Mouse (Mus musculus) kidney, embryonic 14.5 days (tissue): Measurements from ENCODE around the gene Ubiad1. TPM values are rescaled to one million over a fixed set of nuclear protein-coding genes. Genes with fewer than 3 reads are reported as not detected.

Experiments
- ATAC-seq: fragments of 200-750 bp; cut with Nextera tagmentation; 2 replicates; pipeline ENCODE4 v1.8.0; 2017; ENCODE audit warnings: moderate number of reproducible peaks, mild to moderate bottlenecking, moderate TSS enrichment, moderate library complexity; ENCODE audit not compliant: low FRiP score, low TSS enrichment
- H3K27ac ChIP-seq: fragments of 300-500 bp; sonication (generic); 2 replicates; pipeline ENCODE4 v1.5.1; 2014; ENCODE audit warnings: low read depth, mild to moderate bottlenecking, low read length, moderate library complexity, mixed read lengths
- H3K27me3 ChIP-seq: fragments of 300-500 bp; sonication (generic); 2 replicates; pipeline ENCODE4 v1.6.1; 2014; ENCODE audit warnings: mild to moderate bottlenecking, low read length; ENCODE audit not compliant: control insufficient read depth, insufficient read depth
- H3K36me3 ChIP-seq: fragments of 300-500 bp; sonication (generic); 2 replicates; pipeline ENCODE4 v1.6.1; 2014; ENCODE audit warnings: low read length, mixed read lengths; ENCODE audit not compliant: control insufficient read depth, insufficient read depth
- H3K4me1 ChIP-seq: fragments of 300-500 bp; sonication (generic); 2 replicates; pipeline ENCODE4 v1.6.1; 2014; ENCODE audit warnings: low read length, mixed read lengths; ENCODE audit not compliant: control insufficient read depth, insufficient read depth
- H3K4me2 ChIP-seq: fragments of 300-500 bp; sonication (generic); replicated peaks from 2 replicates; pipeline ENCODE4 v1.6.1; 2014; ENCODE audit warnings: low read depth, mild to moderate bottlenecking, low read length
- H3K4me3 ChIP-seq: fragments of 300-500 bp; sonication (generic); 2 replicates; pipeline ENCODE4 v1.5.1; 2014; ENCODE audit warnings: mild to moderate bottlenecking, low read length
- H3K9ac ChIP-seq: fragments of 300-500 bp; sonication (generic); 2 replicates; pipeline ENCODE4 v1.6.1; 2014; ENCODE audit warnings: low read depth, mild to moderate bottlenecking, low read length, moderate library complexity
- H3K9me3 ChIP-seq: fragments of 300-500 bp; sonication (generic); 2 replicates; pipeline ENCODE4 v1.6.1; 2016; ENCODE audit warnings: low read length; ENCODE audit not compliant: control insufficient read depth
- WGBS: fragments of 180-500 bp; shearing (Covaris S2); extraction: QIAGEN DNeasy Blood & Tissue Kit; methylation state at CpG from one replicate; pipeline ENCODE4 v1.1.7; 2014; 5-methylcytosine and 5-hydroxymethylcytosine counted together
- polyA plus RNA-seq: library from polyadenylated mRNA; unstranded; fragments of >200 nt; fragmentation: Nextera tagmentation; extraction: Ambion mirVana; gene quantifications from 2 replicates; pipeline ENCODE4 v1.2.1, GENCODE M21; 2014

Ubiad1 gene
- polyA plus RNA-seq, 1 experiment from 2014 or later: 18.6 TPM

DNA sequence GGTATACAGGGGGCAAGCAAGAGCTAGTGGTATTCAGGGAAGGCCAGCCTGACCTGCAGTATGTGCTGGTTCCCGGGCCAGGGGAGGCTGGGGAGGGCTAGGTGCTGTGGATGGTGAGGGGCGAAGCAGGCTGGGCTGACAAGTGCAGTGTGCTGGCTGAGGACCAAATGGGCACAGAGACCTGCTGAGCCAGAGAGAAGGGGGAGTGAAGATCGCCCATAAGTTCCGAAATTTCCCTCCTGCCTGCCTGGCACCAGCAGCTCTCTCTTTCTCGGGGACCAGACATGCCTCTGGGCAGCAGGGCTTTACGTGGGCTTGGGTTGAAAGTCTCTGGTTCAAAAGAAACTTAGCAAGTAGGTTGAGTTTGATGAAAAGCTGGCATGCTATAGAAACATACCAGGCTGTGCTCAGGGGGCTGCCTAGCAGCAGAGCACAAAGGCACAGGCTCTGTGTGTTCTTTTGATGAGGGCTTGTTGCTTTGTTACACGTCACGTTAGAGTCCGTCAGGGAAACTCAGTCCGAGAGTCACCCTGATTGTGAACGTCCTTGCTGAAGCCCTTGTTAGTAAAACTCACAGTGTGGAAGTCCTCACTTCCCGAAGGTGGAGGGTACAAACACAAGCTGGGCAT lies 16.2 kb upstream of the Ubiad1 start:
- Histone ChIP-seq H3K4me1 (no peaks in the 10 kb centered on the region), H3K9me3 (no peaks in the 10 kb centered on the region), H3K4me3 (no peak overlapping the region), H3K4me2 (no peak overlapping the region), H3K27ac (no peak overlapping the region), H3K9ac (no peak overlapping the region), H3K36me3 (peaks cover 89% of the 10 kb centered on the region), H3K27me3 (no peaks in the 10 kb centered on the region)
- 93% methylated on average over 12 of the region's 12 CpGs for WGBS
- ATAC-seq: no peak

DNA sequence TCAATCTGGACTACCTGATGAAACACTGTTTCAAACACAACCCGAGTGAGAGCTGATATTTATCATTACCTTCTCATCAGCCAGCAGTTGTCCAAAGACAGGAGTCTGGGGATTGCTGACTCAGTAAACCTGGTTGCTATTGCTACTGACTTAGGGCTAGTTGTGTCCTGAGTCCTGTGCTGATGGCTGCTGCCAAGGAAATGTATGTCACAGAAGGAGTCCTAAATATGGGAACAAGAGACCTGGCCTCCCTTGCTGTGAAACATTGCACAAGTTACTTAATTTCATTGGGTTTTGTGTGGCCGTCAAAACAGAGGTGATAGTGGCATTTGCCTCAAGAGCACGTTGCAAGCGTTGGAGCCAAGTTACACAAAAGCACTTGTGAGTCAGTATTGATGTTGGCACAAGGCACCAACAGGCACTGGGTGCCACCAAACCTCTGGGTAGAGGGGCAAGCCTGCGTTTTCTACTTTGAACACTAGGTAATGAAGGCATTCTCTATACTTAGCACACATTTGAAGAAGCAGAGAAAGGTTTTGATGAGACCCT lies 11.0 kb upstream of the Ubiad1 start:
- peaks cover 75% of the 10 kb centered on the region for H3K36me3 ChIP-seq
- ATAC-seq: no peak
- H3K9me3 ChIP-seq: no peaks in the 10 kb centered on the region
- H3K9ac ChIP-seq: no peak overlapping the region
- H3K4me1 ChIP-seq: no peaks in the 10 kb centered on the region
- no peak overlapping the region for H3K4me3 ChIP-seq
- H3K4me2 ChIP-seq: no peak overlapping the region
- H3K27ac ChIP-seq: no peak overlapping the region
- H3K27me3 ChIP-seq: no peaks in the 10 kb centered on the region
- 93% methylated on average over 5 of the region's 5 CpGs for WGBS

DNA sequence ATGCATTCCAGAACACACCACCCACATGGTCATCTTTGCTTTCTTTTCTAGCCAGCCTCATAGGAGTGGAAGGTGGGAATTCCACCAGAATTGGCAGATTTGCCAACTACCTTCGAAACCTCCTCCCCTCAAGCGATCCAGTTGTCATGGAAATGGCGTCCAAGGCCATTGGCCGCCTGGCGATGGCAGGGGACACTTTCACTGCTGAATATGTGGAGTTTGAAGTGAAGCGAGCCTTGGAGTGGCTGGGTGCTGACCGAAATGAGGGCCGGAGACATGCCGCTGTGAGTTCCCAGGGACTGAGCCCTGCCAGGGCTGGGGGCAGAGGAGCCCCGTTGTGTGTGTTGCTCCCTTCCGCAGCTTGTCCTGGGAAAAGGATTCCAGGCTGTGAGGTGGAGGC lies 9.1 kb upstream of the Ubiad1 start:
- no peaks in the 10 kb centered on the region for H3K9me3 ChIP-seq
- no peak overlapping the region for H3K27ac ChIP-seq
- H3K4me2 ChIP-seq: no peak overlapping the region
- H3K4me1 ChIP-seq: peaks cover 10% of the 10 kb centered on the region
- H3K27me3 ChIP-seq: no peaks in the 10 kb centered on the region
- H3K36me3 ChIP-seq: peaks cover 59% of the 10 kb centered on the region
- no peak overlapping the region for H3K4me3 ChIP-seq
- H3K9ac ChIP-seq: no peak overlapping the region
- 91% methylated on average over 11 of the region's 11 CpGs for WGBS
- no peak for ATAC-seq

DNA sequence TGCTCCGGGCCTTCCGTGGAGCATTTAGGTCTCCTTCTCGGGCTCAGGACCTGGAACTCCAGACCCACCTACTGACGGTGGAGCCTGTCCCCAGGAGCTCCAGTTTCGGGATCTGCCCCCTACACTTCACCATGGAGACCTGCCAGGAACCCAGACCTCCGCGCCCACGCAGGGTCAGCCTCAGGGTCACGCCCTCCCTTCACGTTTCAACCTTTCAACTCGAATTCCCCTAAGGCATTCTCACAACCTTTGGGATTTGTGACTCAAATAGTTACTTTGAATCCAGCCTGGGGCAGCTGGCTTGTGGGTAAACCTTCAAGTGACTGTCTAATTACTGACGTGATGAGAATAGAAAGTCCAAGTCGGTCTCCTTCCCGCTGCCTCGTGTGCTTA lies 4.3 kb upstream of the Ubiad1 start:
- Histone ChIP-seq H3K4me3 (peak overlapping the region; percentile 94), H3K27ac (peak overlapping the region; percentile 48; the same call in 1 of the 2 replicates), H3K27me3 (no peaks in the 10 kb centered on the region), H3K4me1 (peaks cover 14% of the 10 kb centered on the region), H3K9me3 (no peaks in the 10 kb centered on the region), H3K9ac (peak overlapping the region; percentile 87), H3K36me3 (peaks cover 17% of the 10 kb centered on the region), H3K4me2 (peak overlapping the region; percentile 66)
- WGBS: 0% methylated on average over 15 of the region's 15 CpGs
- ATAC-seq: no peak

DNA sequence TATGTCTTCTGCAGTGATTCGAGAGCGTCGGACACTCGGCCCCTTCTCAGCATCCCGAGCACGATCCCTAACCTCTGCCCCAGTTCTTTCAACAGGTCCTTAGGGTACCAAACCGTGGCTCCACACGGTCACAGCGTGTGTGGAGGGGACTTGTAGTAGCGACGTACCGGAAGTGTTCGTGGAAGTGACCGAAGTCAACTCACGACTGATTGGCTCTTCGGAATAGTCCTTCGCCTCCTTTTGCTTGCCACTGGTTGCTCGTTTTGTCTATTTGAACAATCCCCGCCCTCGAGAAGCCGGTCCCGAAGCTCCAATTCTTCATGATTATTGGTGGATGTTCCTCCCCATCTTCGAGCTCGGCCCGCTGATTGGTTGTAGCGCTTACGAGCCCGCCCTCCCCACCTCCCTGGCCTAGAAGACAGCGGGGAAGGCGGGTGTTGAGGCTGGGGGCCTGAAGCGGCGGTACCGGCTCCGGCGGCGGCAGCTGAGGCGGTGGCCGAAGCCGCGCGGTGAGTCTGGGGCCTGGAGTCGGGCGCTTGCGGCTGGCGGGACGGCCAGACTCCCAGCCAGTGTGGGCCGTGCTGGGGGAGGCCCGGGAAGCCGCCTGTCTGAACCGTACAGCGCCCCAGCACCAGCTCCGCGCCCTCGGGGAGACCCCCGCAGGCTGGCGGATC lies 3.7 kb upstream of the Ubiad1 start, which contains the start of gene Mtor:
Mtor (plus strand) TSS at position 433 of the 674 bp plus-strand sequence.
- ATAC-seq: peak; percentile 96
- Histone ChIP-seq H3K27ac (peak within 1 kb of the TSS; percentile 48; the same call in 1 of the 2 replicates), H3K4me3 (peak within 1 kb of the TSS; percentile 94), H3K27me3 (no peaks in the 10 kb centered on the region), H3K9me3 (no peaks in the 10 kb centered on the region), H3K4me2 (peak within 1 kb of the TSS; percentile 66), H3K36me3 (peaks cover 13% of the 10 kb centered on the region), H3K9ac (peak within 1 kb of the TSS; percentile 87), H3K4me1 (peaks cover 20% of the 10 kb centered on the region)
- WGBS: under 1% methylated on average over 54 of the region's 56 CpGs

DNA sequence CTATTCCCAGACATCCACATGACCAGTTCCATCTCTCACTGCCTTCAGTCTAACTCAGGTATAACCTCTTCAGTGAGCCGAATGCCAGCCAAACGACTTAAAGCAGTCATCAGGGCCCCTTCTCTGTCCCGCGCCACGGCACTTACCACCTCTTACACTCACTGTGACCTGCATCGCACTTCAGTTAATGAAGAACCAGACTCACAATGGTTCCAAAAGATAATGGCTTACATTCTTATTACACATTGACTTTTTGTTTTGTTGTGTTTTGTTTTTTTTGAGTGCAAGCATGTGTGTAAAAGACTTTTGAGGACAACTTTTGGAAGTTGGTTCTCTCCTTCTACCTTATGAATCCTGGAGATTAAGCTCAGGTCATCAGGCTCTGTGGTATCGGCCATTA lies 2.0 kb downstream of the Ubiad1 start:
- Histone ChIP-seq H3K9me3 (no peaks in the 10 kb centered on the region), H3K4me2 (no peak overlapping the region; the same call in 1 of the 2 replicates), H3K4me1 (peaks cover 9% of the 10 kb centered on the region; the same call in 1 of the 2 replicates), H3K27ac (no peak overlapping the region), H3K36me3 (0 out of 2 replicates have a peak, but pooled peaks cover 4% of the 10 kb centered on the region), H3K27me3 (no peaks in the 10 kb centered on the region), H3K4me3 (no peak overlapping the region), H3K9ac (no peak overlapping the region)
- ATAC-seq: no peak
- 92% methylated on average over 7 of the region's 7 CpGs for WGBS

DNA sequence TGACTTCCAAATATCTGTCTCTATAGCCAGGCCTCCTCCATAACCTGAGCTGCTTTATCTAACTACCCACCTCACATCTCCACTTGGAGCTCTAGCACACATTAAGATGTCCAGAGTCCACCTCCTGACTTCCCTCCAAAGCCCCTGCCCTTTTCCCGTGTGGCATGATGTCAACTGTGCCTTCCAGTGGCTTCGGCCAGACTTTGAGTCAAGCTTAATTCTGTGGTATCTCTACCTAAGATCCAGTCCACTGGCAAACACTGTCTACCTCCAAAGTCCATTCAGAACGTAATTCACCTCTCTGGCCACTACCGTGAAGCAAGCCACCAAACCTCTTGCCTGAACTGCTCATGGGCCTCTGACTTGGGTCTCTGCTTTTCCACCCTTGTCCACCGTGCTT lies 2.6 kb downstream of the Ubiad1 start:
- Histone ChIP-seq H3K4me2 (no peak overlapping the region), H3K9me3 (no peaks in the 10 kb centered on the region), H3K27me3 (no peaks in the 10 kb centered on the region), H3K27ac (no peak overlapping the region), H3K4me3 (no peak overlapping the region), H3K4me1 (peaks cover 7% of the 10 kb centered on the region; the same call in 1 of the 2 replicates), H3K9ac (no peak overlapping the region), H3K36me3 (0 out of 2 replicates have a peak, but pooled peaks cover 4% of the 10 kb centered on the region)
- WGBS: 90% methylated on average over 5 of the region's 5 CpGs
- no peak for ATAC-seq

DNA sequence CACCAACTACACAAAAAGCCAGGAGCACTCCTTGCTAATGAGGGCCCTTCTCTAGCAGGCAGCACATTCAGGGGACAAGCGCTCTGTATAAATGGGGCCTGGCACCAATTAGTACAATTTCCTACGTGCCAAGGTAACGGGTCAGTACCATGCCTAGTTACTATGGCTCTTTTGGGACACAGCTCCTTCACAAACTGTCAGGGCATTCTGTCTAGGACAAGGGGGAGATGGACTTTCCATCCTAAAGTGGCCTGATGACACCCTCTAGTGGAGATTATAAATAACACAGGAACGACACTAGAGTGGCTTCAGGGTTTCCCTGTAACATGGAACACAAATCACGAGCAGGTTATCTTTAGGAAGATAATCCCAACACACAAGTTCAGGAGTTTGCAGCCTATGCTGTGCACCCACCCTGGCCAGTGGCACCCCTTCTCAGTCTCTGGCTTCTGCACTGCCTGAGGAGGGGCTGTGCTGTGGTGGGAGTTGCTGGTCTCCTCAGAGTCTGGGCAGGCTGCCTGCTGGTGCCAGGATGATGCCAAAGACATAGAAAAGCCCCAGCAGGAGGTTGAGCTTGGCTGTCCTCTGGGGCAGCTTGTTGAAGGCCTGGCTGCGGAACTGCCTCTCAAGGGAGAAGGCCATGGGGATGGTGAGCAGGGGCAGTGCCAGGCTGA lies 8.8 kb downstream of the Ubiad1 start:
- no peaks in the 10 kb centered on the region for H3K27me3 ChIP-seq

More for the DNA sequence above, 8.8 kb downstream of the Ubiad1 start:
- Histone ChIP-seq H3K4me3 (no peak overlapping the region), H3K4me1 (no peaks in the 10 kb centered on the region), H3K36me3 (peaks cover 15% of the 10 kb centered on the region; the same call in 1 of the 2 replicates), H3K27ac (no peak overlapping the region), H3K9me3 (no peaks in the 10 kb centered on the region), H3K4me2 (no peak overlapping the region), H3K9ac (no peak overlapping the region)
- 74% methylated on average over 6 of the region's 6 CpGs for WGBS
- ATAC-seq: no peak
